Mouse (Mus musculus): ENCODE measurements around the gene Cnih1. TPM values are rescaled to one million over a fixed set of nuclear protein-coding genes. Genes with fewer than 3 reads are reported as not detected.

Cnih1 gene
- total and polyA plus RNA-seq, 2 experiments from 2014 or later, result 91.7 to 207 TPM

DNA sequence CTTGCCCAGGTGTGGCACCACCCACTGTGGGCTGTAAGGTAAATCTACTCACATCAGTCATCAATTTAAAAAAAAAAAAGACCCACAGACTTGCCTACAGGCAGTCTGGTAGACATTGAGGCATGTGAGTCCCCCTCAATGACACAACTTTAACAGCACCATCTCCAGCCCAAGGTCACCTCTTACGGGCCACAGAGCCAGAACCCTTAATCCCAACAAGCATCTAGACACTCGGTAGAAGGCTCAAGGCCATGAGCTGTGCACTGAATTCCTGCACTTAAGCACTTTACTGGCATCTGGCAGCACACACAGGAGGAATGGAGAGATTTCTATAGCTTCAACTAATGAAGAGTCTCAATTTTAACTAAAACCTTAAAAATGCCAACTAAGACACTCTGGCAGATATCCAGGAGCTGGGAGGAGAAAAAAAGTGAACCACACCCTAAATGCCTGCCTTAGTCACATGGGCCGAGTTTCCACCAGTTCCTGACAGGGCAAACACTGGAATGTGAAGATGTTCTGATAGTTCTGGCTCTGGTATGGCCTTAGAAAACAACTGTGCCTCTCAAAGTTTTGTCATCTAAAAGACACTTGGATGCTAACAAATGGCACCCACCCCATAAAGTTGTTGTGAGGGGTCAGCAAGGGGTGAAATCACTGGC lies 12.6 kb upstream of the Cnih1 start:
- no peak for TF ChIP-seq CTCF (IDR thresholded peaks at IDR 0.05)
- Histone ChIP-seq H3K27me3 (ENCODE audit: insufficient read depth, low read length) (no peaks in the 10 kb centered on the region), H3K27ac (ENCODE audit: low read depth, low read length) (no peak overlapping the region), H3K4me2 (ENCODE audit: low read depth, low read length, poor library complexity, severe bottlenecking) (no peak overlapping the region), H3K9ac (replicated peaks; ENCODE audit: low read length, poor library complexity, severe bottlenecking) (no peak overlapping the region), H3K36me3 (ENCODE audit: insufficient read depth, low read length) (0 out of 2 replicates have a peak, but pooled peaks cover 4% of the 10 kb centered on the region), H3K4me3 (ENCODE audit: low read depth, low read length) (no peak overlapping the region), H3K4me1 (ENCODE audit: insufficient read depth, low read length) (no peaks in the 10 kb centered on the region), H3K9me3 (ENCODE audit: low read length) (no peaks in the 10 kb centered on the region)
- 91% methylated on average over 3 of the region's 3 CpGs for WGBS
- DNase-seq (ENCODE audit: low spot score) (no peak), ATAC-seq (ENCODE audit: low FRiP score) (no peak)

GRCm38 (mm10) chr14:46794157-46794556 lies 5.9 kb upstream of the Cnih1 start:
- ATAC-seq (ENCODE audit: low FRiP score), result no peak
- no peak for DNase-seq (ENCODE audit: low spot score)
- no peak for TF ChIP-seq CTCF (IDR thresholded peaks at IDR 0.05)
- Histone ChIP-seq H3K9me3 (ENCODE audit: low read length) (no peaks in the 10 kb centered on the region), H3K4me3 (ENCODE audit: low read depth, low read length) (no peak overlapping the region), H3K27ac (ENCODE audit: low read depth, low read length) (no peak overlapping the region), H3K9ac (replicated peaks; ENCODE audit: low read length, poor library complexity, severe bottlenecking) (no peak overlapping the region), H3K27me3 (ENCODE audit: insufficient read depth, low read length) (no peaks in the 10 kb centered on the region), H3K4me1 (ENCODE audit: insufficient read depth, low read length) (no peaks in the 10 kb centered on the region), H3K4me2 (ENCODE audit: low read depth, low read length, poor library complexity, severe bottlenecking) (no peak overlapping the region), H3K36me3 (ENCODE audit: insufficient read depth, low read length) (no peaks in the 10 kb centered on the region)
- 91% methylated on average over 5 of the region's 5 CpGs for WGBS

DNA sequence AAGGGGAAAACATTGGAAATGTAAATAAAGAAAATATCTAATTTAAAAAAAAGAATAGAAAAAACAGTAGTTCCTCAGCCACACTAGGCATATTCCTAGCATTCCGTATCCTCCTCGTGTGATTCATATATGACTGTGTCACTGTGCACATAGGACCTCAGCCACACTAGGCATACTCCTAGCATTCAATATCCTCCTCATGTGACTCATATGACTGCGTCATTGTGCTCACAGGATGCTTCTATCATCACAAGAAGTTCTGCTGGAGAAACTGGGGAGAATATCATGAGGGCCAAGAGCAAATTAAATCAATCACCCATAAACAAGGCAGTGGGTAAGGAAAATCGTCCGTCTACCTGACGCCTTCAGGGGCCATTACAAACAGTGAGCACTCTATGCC lies 2.5 kb upstream of the Cnih1 start:
- H3K4me1 ChIP-seq (ENCODE audit: insufficient read depth, low read length), result peaks cover 5% of the 10 kb centered on the region; the same call in 1 of the 2 replicates
- no peaks in the 10 kb centered on the region for H3K9me3 ChIP-seq (ENCODE audit: low read length)
- ATAC-seq (ENCODE audit: low FRiP score) (no peak), DNase-seq (ENCODE audit: low spot score) (no peak)
- H3K4me3 ChIP-seq (ENCODE audit: low read depth, low read length), result no peak overlapping the region
- no peak for TF ChIP-seq CTCF (IDR thresholded peaks at IDR 0.05)
- H3K9ac ChIP-seq (replicated peaks; ENCODE audit: low read length, poor library complexity, severe bottlenecking), result no peak overlapping the region
- H3K27ac ChIP-seq (ENCODE audit: low read depth, low read length), result no peak overlapping the region
- 97% methylated on average over 6 of the region's 6 CpGs for WGBS
- H3K36me3 ChIP-seq (ENCODE audit: insufficient read depth, low read length), result no peaks in the 10 kb centered on the region
- no peak overlapping the region for H3K4me2 ChIP-seq (ENCODE audit: low read depth, low read length, poor library complexity, severe bottlenecking)
- H3K27me3 ChIP-seq (ENCODE audit: insufficient read depth, low read length), result no peaks in the 10 kb centered on the region

- Histone ChIP-seq H3K4me1 (ENCODE audit: insufficient read depth, low read length) (peaks cover 5% of the 10 kb centered on the region; the same call in 1 of the 2 replicates), H3K4me2 (ENCODE audit: low read depth, low read length, poor library complexity, severe bottlenecking) (no peak overlapping the region), H3K4me3 (ENCODE audit: low read depth, low read length) (no peak overlapping the region), H3K9ac (replicated peaks; ENCODE audit: low read length, poor library complexity, severe bottlenecking) (no peak overlapping the region), H3K27me3 (ENCODE audit: insufficient read depth, low read length) (no peaks in the 10 kb centered on the region), H3K36me3 (ENCODE audit: insufficient read depth, low read length) (no peaks in the 10 kb centered on the region), H3K9me3 (ENCODE audit: low read length) (no peaks in the 10 kb centered on the region), H3K27ac (ENCODE audit: low read depth, low read length) (no peak overlapping the region)
- ATAC-seq (ENCODE audit: low FRiP score) (no peak), DNase-seq (ENCODE audit: low spot score) (no peak)
- 69% methylated on average over 4 of the region's 4 CpGs for WGBS
- peak; percentile 58 for TF ChIP-seq CTCF (IDR thresholded peaks at IDR 0.05)
Observed at GRCm38 (mm10) chr14:46790303-46790702, 2.1 kb upstream of the Cnih1 start.

DNA sequence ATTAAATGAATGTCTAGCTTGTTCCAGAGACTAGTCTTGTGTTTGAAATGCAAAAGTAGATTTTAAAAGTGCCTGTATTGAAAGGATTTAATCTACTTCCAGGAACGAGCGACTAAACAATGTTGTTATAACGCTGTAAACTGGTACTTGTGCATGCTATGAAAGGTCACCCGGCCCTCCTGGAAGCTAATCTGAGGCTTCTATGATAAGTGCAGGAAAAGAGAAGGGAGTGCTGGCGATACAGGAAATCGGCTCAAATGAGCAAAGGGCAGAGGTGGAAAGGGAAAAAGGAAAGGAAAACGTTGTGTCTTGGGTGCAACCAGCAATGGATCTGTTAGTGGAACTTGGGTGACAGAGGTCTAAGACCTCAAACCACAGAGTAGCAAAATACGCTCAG lies 292 bp upstream of the Cnih1 start:
- no peak for DNase-seq (ENCODE audit: low spot score)
- WGBS, result 33% methylated on average over 8 of the region's 8 CpGs

GRCm38 (mm10) chr14:46787454-46787786 lies 791 bp downstream of the Cnih1 start:
- TF ChIP-seq CTCF (IDR thresholded peaks at IDR 0.05), result no peak
- under 1% methylated on average over 11 of the region's 11 CpGs for WGBS

More for the DNA sequence above, 292 bp upstream of the Cnih1 start:
- Histone ChIP-seq H3K9me3 (ENCODE audit: low read length) (no peaks in the 10 kb centered on the region), H3K9ac (replicated peaks; ENCODE audit: low read length, poor library complexity, severe bottlenecking) (no peak overlapping the region), H3K4me2 (ENCODE audit: low read depth, low read length, poor library complexity, severe bottlenecking) (peak overlapping the region; percentile 38), H3K4me3 (ENCODE audit: low read depth, low read length) (peak overlapping the region; percentile 89), H3K27ac (ENCODE audit: low read depth, low read length) (peak overlapping the region; percentile 44; the same call in 1 of the 2 replicates), H3K27me3 (ENCODE audit: insufficient read depth, low read length) (no peaks in the 10 kb centered on the region), H3K36me3 (ENCODE audit: insufficient read depth, low read length) (no peaks in the 10 kb centered on the region), H3K4me1 (ENCODE audit: insufficient read depth, low read length) (peaks cover 5% of the 10 kb centered on the region; the same call in 1 of the 2 replicates)
- no peak for ATAC-seq (ENCODE audit: low FRiP score)
- TF ChIP-seq CTCF (IDR thresholded peaks at IDR 0.05), result no peak

More at GRCm38 (mm10) chr14:46787454-46787786, 791 bp downstream of the Cnih1 start:
- H3K27ac ChIP-seq (ENCODE audit: low read depth, low read length), result peak overlapping the region; percentile 98
- H3K9ac ChIP-seq (replicated peaks; ENCODE audit: low read length, poor library complexity, severe bottlenecking), result peak overlapping the region; percentile 97
- H3K4me2 ChIP-seq (ENCODE audit: low read depth, low read length, poor library complexity, severe bottlenecking), result peak overlapping the region; percentile 69
- no peaks in the 10 kb centered on the region for H3K36me3 ChIP-seq (ENCODE audit: insufficient read depth, low read length)
- peak; percentile 1; the same call in 1 of the 2 replicates for ATAC-seq (ENCODE audit: low FRiP score)
- peaks cover 5% of the 10 kb centered on the region; the same call in 1 of the 2 replicates for H3K4me1 ChIP-seq (ENCODE audit: insufficient read depth, low read length)
- H3K9me3 ChIP-seq (ENCODE audit: low read length), result no peaks in the 10 kb centered on the region
- peak overlapping the region; percentile 89 for H3K4me3 ChIP-seq (ENCODE audit: low read depth, low read length)
- no peak for DNase-seq (ENCODE audit: low spot score)
- no peaks in the 10 kb centered on the region for H3K27me3 ChIP-seq (ENCODE audit: insufficient read depth, low read length)
